In the genomic region with DNA sequence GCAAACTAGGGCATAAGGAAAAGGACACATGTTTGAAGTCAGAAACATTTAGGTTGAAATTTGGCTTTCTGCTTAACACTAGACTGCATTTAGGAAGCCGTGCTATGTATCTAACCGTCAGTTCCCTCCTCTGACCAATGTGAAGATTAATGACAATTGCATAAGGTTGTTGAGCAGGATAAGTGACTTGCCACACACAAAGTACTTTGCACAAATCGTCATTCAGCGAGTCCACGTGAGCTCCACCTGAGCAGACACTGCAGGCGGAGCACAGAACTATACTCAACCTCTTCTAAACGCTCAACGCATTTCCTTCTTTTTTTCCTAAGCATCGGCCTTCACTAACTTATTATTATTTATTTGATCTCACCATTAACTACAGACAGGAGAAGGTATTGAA, we compare ENCODE assay signal across 39 mouse cellular contexts. TPM values are rescaled to one million over a fixed set of nuclear protein-coding genes. Genes with fewer than 3 reads are reported as not detected.
"Had no signal": no experiment of that assay in that cellular context is flagged by ENCODE, and none has a peak within 500 bp of the region (broad histone marks: within the 10 kb centered on the region; RNA-seq: fewer than 3 reads in every experiment).

No protein-coding gene starts in this region.

- DNase-seq: gastrocnemius, adult 2 months; gastrocnemius, postnatal 10 days; gastrocnemius, postnatal 25 days; heart, adult 11 months; heart, adult 2 months; heart, postnatal 10 days; heart, postnatal 36 days; kidney, adult 18-20 months; kidney, adult 8-10 months; kidney, postnatal 14 days; kidney, postnatal 36 days; layer of hippocampus, adult 9-11 months; layer of hippocampus, postnatal 36 days; liver had no signal

- H3K9me3 ChIP-seq: heart, embryonic 12.5 days; hindbrain, embryonic 13.5 days; hindbrain, embryonic 15.5 days; kidney, embryonic 15.5 days; limb, embryonic 10.5 days; limb, embryonic 12.5 days had no signal

- H3K4me2 ChIP-seq: heart, embryonic 12.5 days; hindbrain, embryonic 13.5 days; hindbrain, embryonic 15.5 days; kidney, embryonic 15.5 days; limb, embryonic 12.5 days; liver, embryonic 11.5 days had no signal

- H3K27me3 ChIP-seq: heart, embryonic 12.5 days; hindbrain, embryonic 13.5 days; hindbrain, embryonic 15.5 days; kidney, embryonic 15.5 days; limb, embryonic 12.5 days had no signal

- H3K27ac ChIP-seq: gastrocnemius, adult 2 months; heart, adult 2 months; hindbrain, embryonic 13.5 days; hindbrain, embryonic 15.5 days; hindbrain, postnatal 0 days; kidney, embryonic 15.5 days; kidney, postnatal 0 days; left cerebral cortex, adult 2 months; limb, embryonic 10.5 days; limb, embryonic 12.5 days had no signal

- ATAC-seq: forebrain, embryonic 16.5 days; hindbrain, postnatal 0 days had no signal

- H3K4me1 ChIP-seq: heart, embryonic 12.5 days; hindbrain, embryonic 13.5 days; hindbrain, embryonic 15.5 days; limb, embryonic 12.5 days had no signal

- H3K9ac ChIP-seq: heart, embryonic 12.5 days; hindbrain, embryonic 13.5 days; hindbrain, embryonic 15.5 days; kidney, embryonic 15.5 days; limb, embryonic 12.5 days had no signal

- H3K4me3 ChIP-seq: gastrocnemius, adult 2 months; heart, adult 2 months; heart, embryonic 12.5 days; hindbrain, embryonic 13.5 days; hindbrain, embryonic 15.5 days; kidney, embryonic 15.5 days; left cerebral cortex, adult 2 months; limb, embryonic 10.5 days; limb, embryonic 12.5 days had no signal

- H3K36me3 ChIP-seq: heart, embryonic 12.5 days; hindbrain, embryonic 13.5 days; hindbrain, embryonic 15.5 days; kidney, embryonic 15.5 days; limb, embryonic 10.5 days; limb, embryonic 12.5 days had no signal

RNA-seq across cellular contexts. Expression of a gene that starts 3.3 kb away (rescaled TPM):
- total RNA-seq: gastrocnemius, adult 2 months; gastrocnemius, postnatal 10 days; gastrocnemius, postnatal 25 days; gastrocnemius, postnatal 4 days; heart, adult 2 months; heart, postnatal 10 days; heart, postnatal 36 days; hematopoietic stem cell, adult 5-6 weeks; hindbrain, postnatal 0 days; layer of hippocampus, adult 18-20 months; layer of hippocampus, adult 8-10 months; layer of hippocampus, postnatal 14 days; layer of hippocampus, postnatal 36 days; left cerebral cortex, adult 2 months; left cerebral cortex, postnatal 14 days; left cerebral cortex, postnatal 36 days had no signal
- polyA plus RNA-seq: forebrain, embryonic 16.5 days; frontal cortex, adult 2 months; heart, adult 2 months; heart, embryonic 12.5 days; heart, embryonic 14.5 days; heart, embryonic 16.5 days; hindbrain, embryonic 11.5 days; hindbrain, embryonic 13.5 days; hindbrain, embryonic 15.5 days; hindbrain, postnatal 0 days; intestine, embryonic 14.5 days; kidney, embryonic 15.5 days; kidney, postnatal 0 days; large intestine, adult 2 months; limb, embryonic 10.5 days; limb, embryonic 12.5 days; limb, embryonic 14.5 days; liver, embryonic 11.5 days had no signal
